Mouse (Mus musculus) liver, embryonic 13.5 days (tissue): ENCODE measurements at regions not wholly inside any gene's neighbourhood (a gene's known extent, or its start where the extent isn't known, plus 50 kb on each side); places are given as distances from the start of the nearest gene placed in this dataset.

Experiments used
- ATAC-seq: fragments of 200-750 bp; cut with Nextera tagmentation; 2 replicates; pipeline ENCODE4 v1.8.0; 2017; ENCODE audit warnings: low read depth, mild to moderate bottlenecking, moderate number of reproducible peaks, moderate library complexity
- DNase-seq: peaks from one replicate; pipeline ENCODE4 v3.0.0; 2022
- H3K27ac ChIP-seq: fragments of 300-500 bp; sonication (generic); 2 replicates; pipeline ENCODE4 v1.5.1; 2015; ENCODE audit warnings: moderate library complexity, mild to moderate bottlenecking, inconsistent platforms
- H3K27me3 ChIP-seq: fragments of 300-500 bp; sonication (generic); 2 replicates; pipeline ENCODE4 v1.6.1; 2015; ENCODE audit warnings: mild to moderate bottlenecking, inconsistent platforms
- H3K36me3 ChIP-seq: fragments of 300-500 bp; sonication (generic); 2 replicates; pipeline ENCODE4 v1.6.1; 2015; ENCODE audit warnings: mild to moderate bottlenecking, inconsistent platforms
- H3K4me1 ChIP-seq: fragments of 300-500 bp; sonication (generic); replicated peaks from 2 replicates; pipeline ENCODE4 v1.6.1; 2015; ENCODE audit warnings: inconsistent platforms
- H3K4me2 ChIP-seq: fragments of 300-500 bp; sonication (generic); 2 replicates; pipeline ENCODE4 v1.6.1; 2015; ENCODE audit warnings: inconsistent platforms, mild to moderate bottlenecking, moderate library complexity
- H3K4me3 ChIP-seq: fragments of 300-500 bp; sonication (generic); replicated peaks from 2 replicates; pipeline ENCODE4 v1.5.1; 2015; ENCODE audit warnings: mild to moderate bottlenecking, inconsistent platforms
- H3K9ac ChIP-seq: fragments of 300-500 bp; sonication (generic); 2 replicates; pipeline ENCODE4 v1.6.1; 2015; ENCODE audit warnings: mild to moderate bottlenecking, inconsistent platforms
- H3K9me3 ChIP-seq: fragments of 300-500 bp; sonication (generic); replicated peaks from 2 replicates; pipeline ENCODE4 v1.6.1; 2016; ENCODE audit warnings: inconsistent platforms
- WGBS: fragments of 180-500 bp; shearing (Covaris S2); methylation state at CpG from one replicate; pipeline ENCODE4 v1.1.7; 2015; ENCODE audit not compliant: insufficient replicate concordance; 5-methylcytosine and 5-hydroxymethylcytosine counted together

GRCm38 (mm10) chr9:85589210-85589609 lies 159.9 kb downstream of the Ibtk start:
- H3K4me1 ChIP-seq: no peaks in the 10 kb centered on the region
- 64% methylated on average over 3 of the region's 3 CpGs for WGBS
- no peak overlapping the region for H3K9ac ChIP-seq
- H3K36me3 ChIP-seq: no peaks in the 10 kb centered on the region
- H3K9me3 ChIP-seq: no peaks in the 10 kb centered on the region
- no peaks in the 10 kb centered on the region for H3K27me3 ChIP-seq
- H3K27ac ChIP-seq: no peak overlapping the region
- ATAC-seq (no peak), DNase-seq (no peak)
- no peak overlapping the region for H3K4me2 ChIP-seq
- no peak overlapping the region for H3K4me3 ChIP-seq

GRCm38 (mm10) chr9:85588077-85588476 lies 161.1 kb downstream of the Ibtk start:
- WGBS: 27% methylated on average over 2 of the region's 2 CpGs
- ATAC-seq: no peak
- H3K4me3 ChIP-seq: no peak overlapping the region
- H3K4me2 ChIP-seq: no peak overlapping the region
- H3K9me3 ChIP-seq: no peaks in the 10 kb centered on the region
- H3K4me1 ChIP-seq: no peaks in the 10 kb centered on the region
- H3K9ac ChIP-seq: no peak overlapping the region
- no peak overlapping the region for H3K27ac ChIP-seq
- H3K36me3 ChIP-seq: no peaks in the 10 kb centered on the region
- H3K27me3 ChIP-seq: no peaks in the 10 kb centered on the region
- DNase-seq: no peak

- Histone ChIP-seq H3K27me3 (no peaks in the 10 kb centered on the region), H3K4me1 (no peaks in the 10 kb centered on the region), H3K9me3 (no peaks in the 10 kb centered on the region), H3K9ac (no peak overlapping the region), H3K4me2 (no peak overlapping the region), H3K4me3 (no peak overlapping the region), H3K27ac (no peak overlapping the region), H3K36me3 (no peaks in the 10 kb centered on the region)
- ATAC-seq: no peak
- DNase-seq: no peak
- WGBS: 53% methylated on average over 1 of the region's 1 CpGs
These were observed 168.0 kb downstream of the Ibtk start for GRCm38 (mm10) chr9:85581028-85581595.

GRCm38 (mm10) chr9:85577812-85578211 lies 171.3 kb downstream of the Ibtk start:
- DNase-seq (no peak), ATAC-seq (no peak)
- H3K4me2 ChIP-seq: no peak overlapping the region
- no peaks in the 10 kb centered on the region for H3K36me3 ChIP-seq
- H3K4me1 ChIP-seq: no peaks in the 10 kb centered on the region
- H3K27me3 ChIP-seq: no peaks in the 10 kb centered on the region
- H3K9me3 ChIP-seq: no peaks in the 10 kb centered on the region
- WGBS: 60% methylated on average over 7 of the region's 7 CpGs
- no peak overlapping the region for H3K27ac ChIP-seq
- no peak overlapping the region for H3K9ac ChIP-seq
- H3K4me3 ChIP-seq: no peak overlapping the region

- Histone ChIP-seq H3K27me3 (no peaks in the 10 kb centered on the region), H3K4me1 (no peaks in the 10 kb centered on the region), H3K27ac (no peak overlapping the region), H3K4me2 (no peak overlapping the region), H3K9ac (no peak overlapping the region), H3K9me3 (no peaks in the 10 kb centered on the region), H3K4me3 (no peak overlapping the region), H3K36me3 (no peaks in the 10 kb centered on the region)
- DNase-seq (no peak), ATAC-seq (no peak)
- WGBS: 79% methylated on average over 1 of the region's 1 CpGs
These were observed 171.8 kb downstream of the Ibtk start for GRCm38 (mm10) chr9:85577338-85577737.

- H3K27me3 ChIP-seq: no peaks in the 10 kb centered on the region
- 39% methylated on average over 8 of the region's 8 CpGs for WGBS
- no peak overlapping the region for H3K4me3 ChIP-seq
- H3K27ac ChIP-seq: no peak overlapping the region
- no peaks in the 10 kb centered on the region for H3K9me3 ChIP-seq
- DNase-seq (no peak), ATAC-seq (no peak)
- H3K36me3 ChIP-seq: no peaks in the 10 kb centered on the region
- no peak overlapping the region for H3K9ac ChIP-seq
- H3K4me2 ChIP-seq: no peak overlapping the region
- H3K4me1 ChIP-seq: no peaks in the 10 kb centered on the region
These were observed 180.3 kb downstream of the Ibtk start for GRCm38 (mm10) chr9:85568877-85569276.

GRCm38 (mm10) chr9:85551871-85552270 lies 197.3 kb downstream of the Ibtk start:
- no peaks in the 10 kb centered on the region for H3K9me3 ChIP-seq
- H3K9ac ChIP-seq: no peak overlapping the region
- no peaks in the 10 kb centered on the region for H3K36me3 ChIP-seq
- no peaks in the 10 kb centered on the region for H3K27me3 ChIP-seq
- H3K4me2 ChIP-seq: no peak overlapping the region
- 34% methylated on average over 1 of the region's 1 CpGs for WGBS
- H3K4me3 ChIP-seq: no peak overlapping the region
- DNase-seq (no peak), ATAC-seq (no peak)
- H3K27ac ChIP-seq: no peak overlapping the region
- H3K4me1 ChIP-seq: no peaks in the 10 kb centered on the region

- DNase-seq (no peak), ATAC-seq (no peak)
- Histone ChIP-seq H3K36me3 (no peaks in the 10 kb centered on the region), H3K4me3 (no peak overlapping the region), H3K27ac (no peak overlapping the region), H3K4me2 (no peak overlapping the region), H3K4me1 (no peaks in the 10 kb centered on the region), H3K9me3 (no peaks in the 10 kb centered on the region), H3K27me3 (no peaks in the 10 kb centered on the region), H3K9ac (no peak overlapping the region)
- 45% methylated on average over 3 of the region's 3 CpGs for WGBS
These were observed 198.7 kb downstream of the Ibtk start for GRCm38 (mm10) chr9:85550455-85550854.

- ATAC-seq: no peak
- no peak for DNase-seq
- Histone ChIP-seq H3K9ac (no peak overlapping the region), H3K27me3 (no peaks in the 10 kb centered on the region), H3K9me3 (no peaks in the 10 kb centered on the region), H3K4me3 (no peak overlapping the region), H3K4me1 (no peaks in the 10 kb centered on the region), H3K36me3 (no peaks in the 10 kb centered on the region), H3K4me2 (no peak overlapping the region), H3K27ac (no peak overlapping the region)
- 62% methylated on average over 2 of the region's 2 CpGs for WGBS
These were observed 202.9 kb downstream of the Ibtk start for GRCm38 (mm10) chr9:85546226-85546625.

GRCm38 (mm10) chr9:85545566-85545965 lies 203.6 kb downstream of the Ibtk start:
- Histone ChIP-seq H3K4me1 (no peaks in the 10 kb centered on the region), H3K36me3 (no peaks in the 10 kb centered on the region), H3K9ac (no peak overlapping the region), H3K4me2 (no peak overlapping the region), H3K27me3 (no peaks in the 10 kb centered on the region), H3K27ac (no peak overlapping the region), H3K9me3 (no peaks in the 10 kb centered on the region), H3K4me3 (no peak overlapping the region)
- WGBS: 70% methylated on average over 1 of the region's 1 CpGs
- DNase-seq (no peak), ATAC-seq (no peak)

GRCm38 (mm10) chr9:85538557-85538956 lies 210.6 kb downstream of the Ibtk start:
- Histone ChIP-seq H3K27ac (no peak overlapping the region), H3K4me1 (no peaks in the 10 kb centered on the region), H3K27me3 (no peaks in the 10 kb centered on the region), H3K4me2 (no peak overlapping the region), H3K36me3 (no peaks in the 10 kb centered on the region), H3K9me3 (no peaks in the 10 kb centered on the region), H3K4me3 (no peak overlapping the region), H3K9ac (no peak overlapping the region)
- no peak for ATAC-seq
- no peak for DNase-seq
- 14% methylated on average over 3 of the region's 3 CpGs for WGBS

GRCm38 (mm10) chr9:85528421-85528820 lies 201.3 kb upstream of the Tent5a start:
- no peak overlapping the region for H3K9ac ChIP-seq

More at GRCm38 (mm10) chr9:85528421-85528820, 201.3 kb upstream of the Tent5a start:
- no peak for DNase-seq
- no peak for ATAC-seq
- H3K9me3 ChIP-seq: no peaks in the 10 kb centered on the region
- H3K27ac ChIP-seq: no peak overlapping the region
- H3K4me2 ChIP-seq: no peak overlapping the region
- 76% methylated on average over 3 of the region's 3 CpGs for WGBS
- no peaks in the 10 kb centered on the region for H3K27me3 ChIP-seq
- H3K36me3 ChIP-seq: no peaks in the 10 kb centered on the region
- no peak overlapping the region for H3K4me3 ChIP-seq
- no peaks in the 10 kb centered on the region for H3K4me1 ChIP-seq
